Mouse (Mus musculus): ENCODE data around the gene Cdc42ep2. TPM values are rescaled to one million over a fixed set of nuclear protein-coding genes. Genes with fewer than 3 reads are reported as not detected.
A peak's percentile ranks its signal among the peaks of the same experiment; 100 is the strongest.

Cdc42ep2 gene
- polyA plus RNA-seq, 1 experiment from 2014 or later: 15.6 TPM

GRCm38 (mm10) chr19:5945891-5946290 is 21.3 kb upstream of the Cdc42ep2 start:
- WGBS: 35% methylated on average over 8 of the region's 8 CpGs
- no peaks in the 10 kb centered on the region for H3K27me3 ChIP-seq (ENCODE audit: control insufficient read depth, insufficient read depth, low read depth, low read length)
- no peaks in the 10 kb centered on the region for H3K9me3 ChIP-seq (ENCODE audit: control insufficient read depth, low read length)
- no peak overlapping the region for H3K4me2 ChIP-seq (ENCODE audit: low read depth, low read length)
- 0 out of 2 replicates have a peak overlapping the region, but pooled peaks have one; percentile 21 for H3K9ac ChIP-seq (ENCODE audit: low read length)
- ATAC-seq (ENCODE audit: low read depth): peak; percentile 36; the same call in 1 of the 2 replicates
- peak overlapping the region; percentile 67 for H3K27ac ChIP-seq (ENCODE audit: low read length)
- no peak overlapping the region for H3K4me3 ChIP-seq (ENCODE audit: low read length)
- H3K4me1 ChIP-seq (replicated peaks; ENCODE audit: control insufficient read depth, insufficient read depth, low read length): peaks cover 22% of the 10 kb centered on the region
- peaks cover 23% of the 10 kb centered on the region for H3K36me3 ChIP-seq (ENCODE audit: control insufficient read depth, insufficient read depth, low read length)

GRCm38 (mm10) chr19:5945027-5945426 is 20.4 kb upstream of the Cdc42ep2 start:
- Histone ChIP-seq H3K4me2 (ENCODE audit: low read depth, low read length) (0 out of 2 replicates have a peak overlapping the region, but pooled peaks have one; percentile 15), H3K27ac (ENCODE audit: low read length) (peak overlapping the region; percentile 67), H3K4me3 (ENCODE audit: low read length) (no peak overlapping the region), H3K27me3 (ENCODE audit: control insufficient read depth, insufficient read depth, low read depth, low read length) (no peaks in the 10 kb centered on the region), H3K9me3 (ENCODE audit: control insufficient read depth, low read length) (no peaks in the 10 kb centered on the region), H3K9ac (ENCODE audit: low read length) (0 out of 2 replicates have a peak overlapping the region, but pooled peaks have one; percentile 9), H3K36me3 (ENCODE audit: control insufficient read depth, insufficient read depth, low read length) (peaks cover 19% of the 10 kb centered on the region), H3K4me1 (replicated peaks; ENCODE audit: control insufficient read depth, insufficient read depth, low read length) (peaks cover 30% of the 10 kb centered on the region)
- ATAC-seq (ENCODE audit: low read depth): peak; percentile 88
- WGBS: 33% methylated on average over 7 of the region's 7 CpGs

- WGBS: 43% methylated on average over 8 of the region's 8 CpGs
- no peak for ATAC-seq (ENCODE audit: low read depth)
- peak overlapping the region; percentile 79 for H3K27ac ChIP-seq (ENCODE audit: low read length)
- no peak overlapping the region for H3K4me2 ChIP-seq (ENCODE audit: low read depth, low read length)
- no peaks in the 10 kb centered on the region for H3K27me3 ChIP-seq (ENCODE audit: control insufficient read depth, insufficient read depth, low read depth, low read length)
- peaks cover 36% of the 10 kb centered on the region for H3K4me1 ChIP-seq (replicated peaks; ENCODE audit: control insufficient read depth, insufficient read depth, low read length)
- no peaks in the 10 kb centered on the region for H3K9me3 ChIP-seq (ENCODE audit: control insufficient read depth, low read length)
- H3K4me3 ChIP-seq (ENCODE audit: low read length): no peak overlapping the region
- H3K36me3 ChIP-seq (ENCODE audit: control insufficient read depth, insufficient read depth, low read length): peaks cover 13% of the 10 kb centered on the region
- H3K9ac ChIP-seq (ENCODE audit: low read length): no peak overlapping the region
These were observed 19.5 kb upstream of the Cdc42ep2 start for GRCm38 (mm10) chr19:5944145-5944544.

GRCm38 (mm10) chr19:5943404-5943803 is 18.8 kb upstream of the Cdc42ep2 start:
- WGBS: 89% methylated on average over 15 of the region's 15 CpGs
- Histone ChIP-seq H3K4me2 (ENCODE audit: low read depth, low read length) (no peak overlapping the region), H3K27me3 (ENCODE audit: control insufficient read depth, insufficient read depth, low read depth, low read length) (no peaks in the 10 kb centered on the region), H3K27ac (ENCODE audit: low read length) (no peak overlapping the region), H3K4me3 (ENCODE audit: low read length) (no peak overlapping the region), H3K9me3 (ENCODE audit: control insufficient read depth, low read length) (no peaks in the 10 kb centered on the region), H3K9ac (ENCODE audit: low read length) (no peak overlapping the region), H3K4me1 (replicated peaks; ENCODE audit: control insufficient read depth, insufficient read depth, low read length) (peaks cover 39% of the 10 kb centered on the region), H3K36me3 (ENCODE audit: control insufficient read depth, insufficient read depth, low read length) (peaks cover 12% of the 10 kb centered on the region)
- no peak for ATAC-seq (ENCODE audit: low read depth)

GRCm38 (mm10) chr19:5942581-5942980 is 18.0 kb upstream of the Cdc42ep2 start:
- Histone ChIP-seq H3K4me3 (ENCODE audit: low read length) (no peak overlapping the region), H3K4me1 (replicated peaks; ENCODE audit: control insufficient read depth, insufficient read depth, low read length) (peaks cover 47% of the 10 kb centered on the region), H3K9me3 (ENCODE audit: control insufficient read depth, low read length) (no peaks in the 10 kb centered on the region), H3K27ac (ENCODE audit: low read length) (no peak overlapping the region), H3K36me3 (ENCODE audit: control insufficient read depth, insufficient read depth, low read length) (peaks cover 10% of the 10 kb centered on the region), H3K9ac (ENCODE audit: low read length) (no peak overlapping the region), H3K4me2 (ENCODE audit: low read depth, low read length) (no peak overlapping the region), H3K27me3 (ENCODE audit: control insufficient read depth, insufficient read depth, low read depth, low read length) (no peaks in the 10 kb centered on the region)
- 82% methylated on average over 7 of the region's 7 CpGs for WGBS
- no peak for ATAC-seq (ENCODE audit: low read depth)

GRCm38 (mm10) chr19:5940656-5941055 is 16.0 kb upstream of the Cdc42ep2 start:
- ATAC-seq (ENCODE audit: low read depth): no peak
- H3K36me3 ChIP-seq (ENCODE audit: control insufficient read depth, insufficient read depth, low read length): peaks cover 10% of the 10 kb centered on the region
- no peak overlapping the region for H3K9ac ChIP-seq (ENCODE audit: low read length)
- no peak overlapping the region for H3K4me2 ChIP-seq (ENCODE audit: low read depth, low read length)
- H3K4me1 ChIP-seq (replicated peaks; ENCODE audit: control insufficient read depth, insufficient read depth, low read length): peaks cover 52% of the 10 kb centered on the region
- H3K9me3 ChIP-seq (ENCODE audit: control insufficient read depth, low read length): no peaks in the 10 kb centered on the region
- no peaks in the 10 kb centered on the region for H3K27me3 ChIP-seq (ENCODE audit: control insufficient read depth, insufficient read depth, low read depth, low read length)
- WGBS: 81% methylated on average over 10 of the region's 10 CpGs
- H3K4me3 ChIP-seq (ENCODE audit: low read length): no peak overlapping the region
- peak overlapping the region; percentile 80 for H3K27ac ChIP-seq (ENCODE audit: low read length)

GRCm38 (mm10) chr19:5940173-5940572 is 15.6 kb upstream of the Cdc42ep2 start:
- H3K9ac ChIP-seq (ENCODE audit: low read length): no peak overlapping the region
- H3K27ac ChIP-seq (ENCODE audit: low read length): peak overlapping the region; percentile 80
- H3K4me2 ChIP-seq (ENCODE audit: low read depth, low read length): no peak overlapping the region
- peaks cover 10% of the 10 kb centered on the region for H3K36me3 ChIP-seq (ENCODE audit: control insufficient read depth, insufficient read depth, low read length)
- H3K9me3 ChIP-seq (ENCODE audit: control insufficient read depth, low read length): no peaks in the 10 kb centered on the region
- no peak overlapping the region for H3K4me3 ChIP-seq (ENCODE audit: low read length)
- no peaks in the 10 kb centered on the region for H3K27me3 ChIP-seq (ENCODE audit: control insufficient read depth, insufficient read depth, low read depth, low read length)
- H3K4me1 ChIP-seq (replicated peaks; ENCODE audit: control insufficient read depth, insufficient read depth, low read length): peaks cover 52% of the 10 kb centered on the region
- WGBS: 42% methylated on average over 4 of the region's 4 CpGs
- ATAC-seq (ENCODE audit: low read depth): peak; percentile 34

GRCm38 (mm10) chr19:5939715-5940114 is 15.1 kb upstream of the Cdc42ep2 start:
- H3K4me3 ChIP-seq (ENCODE audit: low read length): no peak overlapping the region
- H3K36me3 ChIP-seq (ENCODE audit: control insufficient read depth, insufficient read depth, low read length): peaks cover 10% of the 10 kb centered on the region
- no peaks in the 10 kb centered on the region for H3K9me3 ChIP-seq (ENCODE audit: control insufficient read depth, low read length)
- H3K9ac ChIP-seq (ENCODE audit: low read length): no peak overlapping the region
- H3K27me3 ChIP-seq (ENCODE audit: control insufficient read depth, insufficient read depth, low read depth, low read length): no peaks in the 10 kb centered on the region
- peaks cover 52% of the 10 kb centered on the region for H3K4me1 ChIP-seq (replicated peaks; ENCODE audit: control insufficient read depth, insufficient read depth, low read length)
- 80% methylated on average over 5 of the region's 5 CpGs for WGBS
- H3K4me2 ChIP-seq (ENCODE audit: low read depth, low read length): no peak overlapping the region
- no peak for ATAC-seq (ENCODE audit: low read depth)
- peak overlapping the region; percentile 62 for H3K27ac ChIP-seq (ENCODE audit: low read length)

- WGBS: 84% methylated on average over 6 of the region's 6 CpGs
- no peak overlapping the region for H3K4me3 ChIP-seq (ENCODE audit: low read length)
- H3K9ac ChIP-seq (ENCODE audit: low read length): no peak overlapping the region
- H3K4me2 ChIP-seq (ENCODE audit: low read depth, low read length): no peak overlapping the region
- peaks cover 45% of the 10 kb centered on the region for H3K4me1 ChIP-seq (replicated peaks; ENCODE audit: control insufficient read depth, insufficient read depth, low read length)
- peaks cover 10% of the 10 kb centered on the region for H3K36me3 ChIP-seq (ENCODE audit: control insufficient read depth, insufficient read depth, low read length)
- no peaks in the 10 kb centered on the region for H3K27me3 ChIP-seq (ENCODE audit: control insufficient read depth, insufficient read depth, low read depth, low read length)
- no peak for ATAC-seq (ENCODE audit: low read depth)
- no peaks in the 10 kb centered on the region for H3K9me3 ChIP-seq (ENCODE audit: control insufficient read depth, low read length)
- peak overlapping the region; percentile 80 for H3K27ac ChIP-seq (ENCODE audit: low read length)
These were observed 13.9 kb upstream of the Cdc42ep2 start for GRCm38 (mm10) chr19:5938516-5938915.
